Mouse (Mus musculus) common myeloid progenitor, adult 5-6 weeks (primary cell): ENCODE measurements around the gene Nabp1. TPM values are rescaled to one million over a fixed set of nuclear protein-coding genes. Genes with fewer than 3 reads are reported as not detected.

ENCODE experiments used
- ATAC-seq: replicated peaks from 2 replicates; pipeline ENCODE4 v1.8.0; 2016; ENCODE audit warnings: low read depth, mild to moderate bottlenecking, moderate TSS enrichment, inconsistent platforms; ENCODE audit not compliant: poor library complexity, severe bottlenecking
- total RNA-seq: library from RNA; stranded (forward); fragments of 200-1000, 187-1606 nt; gene quantifications from 2 replicates; pipeline ENCODE4 v1.2.3, GENCODE M21; 2017

The Nabp1 gene
- 53.3 and 57.7 TPM in 2 replicates for total RNA-seq

DNA sequence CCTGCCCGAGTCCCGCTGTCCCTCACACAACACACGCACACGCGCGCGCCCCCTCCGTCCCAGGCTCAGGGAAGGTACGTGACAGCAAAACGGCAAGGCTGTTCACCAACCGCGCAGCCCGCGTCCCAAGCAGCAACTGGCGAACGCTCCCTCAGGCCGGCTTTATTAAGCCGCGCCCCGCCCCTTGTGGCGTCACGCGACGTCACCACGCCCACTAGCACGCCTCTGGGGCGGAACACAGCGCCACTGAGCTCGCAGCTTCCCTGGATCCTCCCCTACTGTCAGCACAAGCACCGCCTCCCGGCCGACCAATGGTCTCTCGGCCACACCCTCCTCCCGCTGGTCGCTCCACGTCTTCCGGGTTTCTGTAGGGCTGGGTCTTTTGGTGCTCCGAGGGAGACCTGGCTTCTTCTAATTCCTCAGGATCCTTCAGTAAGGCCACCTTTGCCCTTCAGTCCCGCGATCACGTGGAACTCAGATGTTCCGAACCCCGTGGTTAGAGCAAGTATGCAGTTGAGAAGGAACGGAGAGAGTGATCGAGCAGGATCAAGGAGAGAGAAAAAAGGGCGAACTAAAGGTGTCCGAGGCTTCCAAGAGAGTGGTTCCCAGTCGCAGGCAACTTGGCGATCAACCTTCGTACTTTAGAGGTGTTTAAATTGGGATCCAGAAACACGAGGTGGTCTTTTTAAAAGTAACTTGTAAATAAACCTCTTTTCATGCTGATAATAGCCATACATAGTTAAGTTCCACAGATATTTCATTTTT is at the start of gene Nabp1:
Gene Nabp1 (minus strand): TSS at position 164 of the 765 bp plus-strand sequence.
- peak; percentile 88 for ATAC-seq

DNA sequence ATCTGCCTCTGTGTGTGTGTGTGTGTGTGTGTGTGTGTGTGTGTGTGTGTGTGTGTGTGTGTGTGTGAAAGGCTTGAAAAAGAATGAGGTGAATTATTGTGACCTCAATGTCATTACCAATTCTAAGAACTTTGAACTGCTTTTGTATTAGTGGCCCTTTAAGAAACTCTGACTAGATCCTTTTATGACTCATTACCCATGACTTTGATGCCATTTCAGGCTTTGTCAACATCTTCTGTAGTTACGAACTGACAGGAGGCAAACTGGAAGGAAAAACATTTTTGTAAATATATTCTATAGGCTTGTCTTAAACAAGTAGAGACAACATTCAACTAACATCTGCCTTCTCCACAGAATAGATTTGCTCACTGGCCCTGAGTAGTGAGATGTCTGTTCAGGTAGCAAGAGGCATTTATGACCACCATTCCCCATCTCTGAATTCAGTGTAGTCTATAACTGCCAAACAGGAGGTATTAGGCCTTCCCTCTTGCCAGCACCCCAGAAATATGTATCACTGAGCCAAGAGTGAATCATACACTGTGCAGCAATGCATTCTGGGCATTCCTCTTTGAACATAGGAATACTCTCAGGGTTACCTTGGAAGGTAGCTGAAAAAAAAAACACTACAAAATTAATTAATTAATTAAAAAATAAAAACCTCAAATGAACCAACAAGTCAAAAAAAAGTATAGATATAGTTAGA is 47.5 kb upstream of the Nabp1 start:
- no peak for ATAC-seq

DNA sequence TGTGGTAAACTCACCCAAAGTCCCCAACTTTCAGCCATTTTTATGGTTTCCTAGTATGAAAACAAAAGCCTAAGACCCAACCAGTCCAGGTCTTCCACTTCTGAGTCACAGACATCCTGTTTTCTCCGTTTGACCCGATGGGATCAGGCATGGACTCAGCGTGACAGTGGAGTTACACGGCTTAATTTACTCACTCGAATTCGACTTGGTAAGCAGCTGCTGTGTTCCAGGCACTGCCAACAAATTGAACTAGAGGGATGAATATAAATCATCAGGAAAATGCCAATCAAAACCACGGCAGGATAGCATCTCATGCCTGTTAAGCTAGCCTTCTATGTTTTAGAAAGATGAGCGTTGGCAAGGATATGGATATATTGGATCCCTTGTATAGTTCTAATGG is 43.4 kb upstream of the Nabp1 start:
- ATAC-seq: no peak

DNA sequence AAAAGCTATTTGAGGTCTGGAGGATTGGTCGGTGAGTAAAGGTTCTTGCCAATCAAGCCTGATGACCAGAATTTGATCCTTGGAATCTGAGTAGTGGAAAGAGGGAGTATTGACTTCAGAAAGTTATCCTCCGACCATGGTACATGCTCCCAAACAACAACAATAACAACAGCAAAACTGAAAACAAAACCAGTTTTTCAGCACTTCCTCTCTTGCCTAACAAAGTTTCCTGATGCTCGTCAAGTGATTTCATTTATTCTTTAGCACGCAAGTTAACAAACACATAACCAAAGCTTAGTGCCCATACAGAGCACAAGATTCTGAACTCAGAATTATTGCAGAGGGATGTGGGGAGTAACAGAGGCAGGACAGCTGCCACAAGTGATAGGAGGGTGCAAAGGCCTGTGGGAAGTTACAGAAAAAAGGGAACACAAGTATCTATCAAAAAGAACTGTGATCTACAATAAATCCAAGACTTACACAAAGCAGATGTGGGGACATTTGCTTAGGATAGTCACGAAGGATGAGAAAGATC is 42.1 kb upstream of the Nabp1 start:
- peak; percentile 58 for ATAC-seq

DNA sequence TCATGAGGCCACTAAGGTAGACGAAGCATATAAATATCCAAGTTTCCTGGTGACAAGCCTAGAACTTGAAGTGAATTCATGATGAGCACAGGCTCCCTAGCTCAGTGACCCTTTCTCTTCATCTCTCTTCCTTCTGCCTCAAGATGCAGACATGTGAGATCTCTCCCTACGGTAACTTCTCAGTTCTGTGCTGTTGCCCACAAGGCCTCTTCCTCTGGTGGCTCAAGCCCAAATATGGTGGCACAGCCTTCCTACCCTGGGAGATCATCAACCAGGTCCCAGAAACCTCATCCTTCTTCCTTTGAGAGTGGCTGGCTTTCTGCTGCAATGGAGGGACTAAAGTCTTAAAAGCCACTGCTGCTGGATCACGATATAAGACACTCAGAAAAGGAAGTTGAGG is 40.9 kb upstream of the Nabp1 start:
- ATAC-seq: peak; percentile 53; the same call in 1 of the 2 replicates

DNA sequence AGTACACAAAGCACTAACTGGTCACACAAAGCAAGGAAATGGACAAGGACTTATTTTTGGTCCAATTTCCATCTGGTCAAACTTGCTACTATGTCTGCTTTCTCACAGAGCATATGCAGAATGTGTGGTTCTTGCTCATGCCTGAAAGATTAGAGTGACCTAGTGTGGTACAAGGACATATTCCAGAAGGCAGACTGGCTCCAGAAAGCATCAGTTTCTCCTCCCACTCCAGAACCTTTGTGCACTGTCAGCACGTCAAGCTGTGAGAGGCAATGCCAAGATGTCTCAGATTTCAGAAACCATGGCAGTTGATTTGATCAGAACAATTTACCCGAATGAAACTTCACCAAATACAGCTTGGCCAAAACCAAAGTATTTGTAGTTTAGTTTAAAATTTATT is 37.4 kb upstream of the Nabp1 start:
- ATAC-seq: no peak

DNA sequence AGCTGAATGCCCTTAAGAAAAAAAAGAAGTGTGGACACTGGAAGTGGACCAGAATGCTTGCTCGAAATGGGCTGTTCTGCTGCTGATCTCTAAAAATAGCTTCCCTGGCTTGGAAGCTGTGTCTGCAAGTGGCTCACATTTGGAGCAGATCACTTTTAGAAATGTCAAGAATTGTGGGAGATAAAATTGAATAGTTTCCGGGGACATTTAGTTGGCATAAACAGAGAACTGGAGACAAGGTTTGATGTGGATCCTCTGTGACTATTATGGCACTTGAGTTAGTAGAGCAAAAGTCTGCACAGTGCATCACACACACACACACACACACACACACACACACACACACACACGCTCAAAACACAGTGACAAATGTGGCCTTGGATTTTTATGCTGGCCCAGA is 36.8 kb upstream of the Nabp1 start:
- no peak for ATAC-seq

DNA sequence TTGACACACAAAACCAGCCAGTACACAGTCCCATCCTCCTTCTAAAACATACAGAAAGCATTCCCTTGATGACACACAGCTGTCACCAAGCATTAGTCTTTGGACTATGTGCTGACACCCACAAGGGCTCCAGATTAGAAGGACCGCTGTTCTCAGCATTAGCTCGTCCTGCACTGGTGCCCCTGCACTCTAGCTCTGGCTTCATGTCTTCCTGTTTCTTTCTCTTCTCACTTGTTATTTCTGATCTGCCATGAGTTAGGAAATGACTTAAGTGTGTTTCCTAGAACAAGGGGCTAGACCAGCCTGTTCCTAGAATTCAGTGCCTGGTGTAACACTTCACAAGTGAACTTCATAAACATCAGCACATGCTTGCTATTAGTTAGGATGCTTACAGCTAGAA is 36.2 kb upstream of the Nabp1 start:
- no peak for ATAC-seq

DNA sequence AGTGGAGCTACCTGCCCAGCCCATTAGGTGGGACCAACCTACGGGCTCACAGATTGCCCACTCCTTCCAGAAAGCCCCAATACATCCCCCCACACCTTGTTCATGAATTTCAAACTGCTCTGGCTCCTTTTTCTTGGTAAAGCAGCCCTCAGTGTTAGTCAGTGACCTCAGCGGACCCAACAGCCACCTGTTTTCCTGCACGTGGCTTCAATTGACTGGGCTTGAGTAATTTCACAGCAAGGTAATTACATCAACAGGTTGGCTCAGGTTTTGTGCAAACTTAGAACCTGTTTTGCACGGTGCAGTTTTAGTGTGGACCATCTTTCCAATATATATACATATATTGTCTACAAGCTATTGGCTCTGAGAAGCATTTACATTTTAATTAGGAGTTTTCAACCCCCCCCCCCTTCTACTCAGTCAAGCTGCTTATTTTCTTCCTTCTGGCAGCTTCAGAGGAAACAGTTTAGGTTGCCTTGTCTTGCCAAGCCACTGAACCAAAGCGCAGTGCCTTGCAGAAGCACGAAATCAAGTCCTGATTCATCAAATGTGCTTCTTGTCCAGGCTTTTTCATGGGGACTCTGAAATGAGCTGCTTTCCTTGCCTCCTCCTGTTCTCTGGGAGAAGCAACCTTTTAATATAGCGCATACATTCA is 35.0 kb upstream of the Nabp1 start:
- no peak for ATAC-seq

DNA sequence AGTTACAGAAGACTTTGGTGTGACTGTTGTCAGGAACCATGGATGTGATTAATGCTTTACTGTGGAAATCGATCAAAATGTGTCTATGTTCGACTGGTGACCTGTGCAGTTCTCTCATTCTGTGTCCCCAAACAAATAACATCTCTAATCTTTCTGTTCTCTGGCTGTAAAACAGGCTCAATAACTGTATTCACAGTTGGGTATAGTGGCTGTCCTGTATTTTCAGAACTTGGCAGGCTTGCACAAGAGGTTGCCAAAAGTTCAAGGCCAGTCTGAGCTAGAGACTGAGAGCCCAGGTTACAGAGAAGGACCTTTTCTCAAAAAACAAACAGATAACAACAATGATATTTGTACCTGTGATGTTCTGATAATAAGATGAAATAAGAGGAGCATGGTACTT is 34.1 kb upstream of the Nabp1 start:
- no peak for ATAC-seq

DNA sequence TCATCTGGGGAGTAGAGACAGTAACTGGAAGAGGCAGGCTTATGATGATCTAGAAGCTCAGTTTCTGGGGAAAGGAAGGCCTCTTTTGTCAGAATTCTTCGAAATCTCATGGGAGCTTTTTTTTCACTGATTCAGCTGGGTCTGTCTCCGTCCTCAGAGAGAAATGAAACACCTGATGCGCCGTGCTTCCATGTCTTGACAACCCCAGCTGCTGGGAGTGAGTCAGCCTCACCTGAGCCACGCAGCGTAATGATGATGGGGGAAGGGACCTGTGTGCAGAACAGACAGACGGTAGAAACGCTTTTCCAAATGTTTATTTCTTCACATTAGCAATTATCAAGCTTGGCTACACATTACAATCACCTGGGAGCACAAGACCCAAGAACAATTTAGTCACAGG is 31.6 kb upstream of the Nabp1 start:
- no peak for ATAC-seq

DNA sequence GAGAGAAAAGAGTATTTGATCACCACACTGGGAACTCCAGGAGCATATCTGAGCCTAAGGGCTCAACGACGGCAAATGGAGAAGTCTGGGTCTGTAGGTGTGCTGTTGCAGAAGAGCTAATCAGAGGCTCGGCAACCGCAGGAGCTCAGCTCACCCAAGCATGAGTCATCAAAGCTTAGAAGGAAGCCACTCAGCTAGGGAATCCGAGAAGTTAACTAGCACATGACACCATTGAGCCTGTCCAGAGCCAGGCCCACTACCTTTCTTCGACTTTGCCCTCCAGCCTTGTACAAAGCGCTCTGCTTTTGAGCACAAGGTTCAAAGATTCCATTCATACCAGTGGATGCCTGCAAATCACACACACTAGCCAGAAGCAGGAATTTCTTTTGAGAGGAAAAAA is 30.9 kb upstream of the Nabp1 start:
- peak; percentile 100 for ATAC-seq

DNA sequence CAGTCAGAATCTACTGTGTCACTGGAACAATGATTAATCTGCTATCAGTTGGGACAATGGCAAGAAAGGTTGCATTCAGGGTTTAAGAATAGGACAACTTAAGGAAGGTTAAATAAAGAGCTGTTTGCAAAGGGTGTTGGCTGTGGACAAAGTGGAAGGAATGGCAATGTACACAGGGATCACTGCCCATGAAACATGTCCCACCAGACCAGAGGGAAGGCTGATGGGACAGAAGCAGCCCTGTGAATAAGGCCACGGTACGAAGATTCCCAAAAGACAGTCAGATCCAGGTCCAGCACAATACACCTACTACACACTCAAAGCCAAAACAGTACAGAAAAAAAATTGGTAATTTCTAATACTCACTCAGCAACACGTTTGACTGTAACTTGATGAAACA is 30.3 kb upstream of the Nabp1 start:
- ATAC-seq: no peak

DNA sequence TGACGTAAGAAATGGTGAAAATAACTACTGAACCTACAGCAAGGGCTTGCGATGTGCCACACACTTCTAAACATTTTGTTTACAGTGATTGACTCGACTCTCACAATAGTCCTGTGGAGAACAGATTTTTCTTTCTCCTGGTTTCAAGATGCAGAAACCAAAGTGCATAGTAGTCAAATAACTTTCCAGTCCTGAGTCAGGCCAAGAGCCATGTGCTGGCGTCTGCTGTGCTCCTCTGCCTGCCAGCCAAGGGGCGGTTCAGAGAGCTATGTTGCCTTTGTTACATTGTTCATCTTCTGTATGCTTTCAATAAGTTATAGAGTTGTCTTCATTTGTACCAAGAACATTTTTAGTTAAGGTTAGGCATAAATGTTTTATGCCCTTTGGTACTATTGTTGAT is 29.2 kb upstream of the Nabp1 start:
- no peak for ATAC-seq

DNA sequence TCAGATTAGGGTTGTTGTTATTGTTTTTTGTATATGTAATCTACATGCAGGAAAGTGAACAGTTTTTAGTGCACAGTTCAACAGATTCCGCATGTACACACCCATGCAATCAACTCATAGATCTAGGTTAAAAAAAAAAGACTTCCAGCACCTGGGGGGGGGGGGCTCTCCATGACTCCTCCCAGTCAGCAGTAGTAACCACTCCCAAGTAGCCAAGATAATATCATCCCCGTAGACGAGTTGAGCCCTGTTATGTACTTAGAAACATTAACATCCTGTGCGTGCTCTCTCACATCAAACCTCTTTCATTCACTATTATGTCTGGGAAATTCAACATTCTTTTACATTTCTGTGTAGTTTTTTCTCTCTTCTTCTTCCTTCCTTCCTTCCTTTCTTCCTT is 28.0 kb upstream of the Nabp1 start:
- ATAC-seq: no peak

DNA sequence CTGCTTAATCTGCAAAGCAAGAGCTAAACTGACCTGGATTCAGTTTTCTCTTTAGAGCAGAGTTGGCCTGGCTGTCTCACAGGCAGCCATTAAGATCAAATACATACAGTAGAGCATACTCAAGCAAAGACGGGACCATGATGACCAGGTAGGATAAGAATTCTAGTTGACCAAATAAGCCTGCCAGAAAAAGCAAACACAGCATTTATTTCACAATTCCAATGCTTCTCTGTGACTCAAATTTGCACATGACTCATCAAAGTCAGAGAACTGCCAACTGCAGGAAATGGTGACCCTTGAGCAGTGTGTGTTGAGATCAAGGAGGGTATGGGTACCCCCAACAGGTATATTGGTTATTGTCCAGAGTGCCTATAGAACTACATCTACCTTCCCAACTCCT is 27.4 kb upstream of the Nabp1 start:
- ATAC-seq: no peak

DNA sequence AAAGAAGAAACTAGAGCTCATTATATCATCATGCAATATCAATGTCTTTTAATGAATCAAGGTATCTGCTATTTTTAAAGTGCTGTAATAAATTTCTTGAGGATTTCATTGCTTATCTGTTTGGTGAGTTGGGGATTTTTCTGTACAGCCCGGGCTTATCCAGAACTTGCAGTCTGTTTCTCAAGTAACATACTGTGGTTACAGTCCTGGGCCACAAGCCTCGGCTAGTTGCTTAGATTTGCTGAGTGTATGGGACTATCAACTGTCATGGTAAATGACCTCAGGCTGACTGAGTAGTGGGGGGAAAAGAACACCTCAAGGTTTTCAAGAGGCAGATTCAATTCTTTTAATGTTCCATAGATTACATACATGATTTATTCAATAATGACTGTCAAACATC is 24.8 kb upstream of the Nabp1 start:
- peak; percentile 55 for ATAC-seq

DNA sequence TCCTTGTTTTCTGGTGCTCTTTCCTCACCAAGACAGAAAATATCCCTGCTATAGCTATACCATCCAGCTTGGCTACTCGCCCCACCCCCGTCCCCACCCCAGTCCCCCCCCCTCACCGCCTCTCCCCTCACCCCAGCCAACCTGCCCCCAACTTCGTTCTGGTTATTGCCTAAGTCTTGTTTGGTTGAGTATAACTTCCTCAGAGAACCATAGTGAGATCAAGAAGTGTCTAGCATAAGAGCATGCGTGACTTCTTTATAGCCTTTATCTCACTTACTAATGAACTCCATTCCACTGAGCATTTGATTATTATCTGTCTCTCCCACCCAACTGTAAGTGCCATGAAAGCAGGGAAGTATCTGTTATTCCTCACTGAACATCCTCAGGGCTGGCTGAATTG is 24.1 kb upstream of the Nabp1 start:
- ATAC-seq: peak; percentile 51

DNA sequence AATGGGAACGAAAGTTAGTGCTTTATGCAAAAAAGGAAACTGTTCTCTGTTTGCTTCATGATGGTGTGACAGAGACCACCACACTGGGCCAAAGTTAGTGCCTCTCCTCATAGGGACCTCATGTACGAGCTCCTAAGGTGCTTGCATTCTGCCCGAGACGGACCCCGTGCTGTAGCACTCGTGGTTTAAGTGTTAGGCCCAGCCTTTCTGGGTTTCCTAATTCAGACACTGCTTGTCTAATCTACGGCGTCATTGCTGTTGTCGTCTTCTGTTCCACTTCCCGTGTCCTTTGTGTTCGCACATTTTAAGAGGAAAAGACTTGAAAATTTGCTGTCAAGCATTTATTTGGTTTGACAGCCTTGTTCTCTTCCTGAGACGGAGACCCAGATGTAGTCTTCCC is 23.0 kb upstream of the Nabp1 start:
- ATAC-seq: no peak; the same call in 1 of the 2 replicates

DNA sequence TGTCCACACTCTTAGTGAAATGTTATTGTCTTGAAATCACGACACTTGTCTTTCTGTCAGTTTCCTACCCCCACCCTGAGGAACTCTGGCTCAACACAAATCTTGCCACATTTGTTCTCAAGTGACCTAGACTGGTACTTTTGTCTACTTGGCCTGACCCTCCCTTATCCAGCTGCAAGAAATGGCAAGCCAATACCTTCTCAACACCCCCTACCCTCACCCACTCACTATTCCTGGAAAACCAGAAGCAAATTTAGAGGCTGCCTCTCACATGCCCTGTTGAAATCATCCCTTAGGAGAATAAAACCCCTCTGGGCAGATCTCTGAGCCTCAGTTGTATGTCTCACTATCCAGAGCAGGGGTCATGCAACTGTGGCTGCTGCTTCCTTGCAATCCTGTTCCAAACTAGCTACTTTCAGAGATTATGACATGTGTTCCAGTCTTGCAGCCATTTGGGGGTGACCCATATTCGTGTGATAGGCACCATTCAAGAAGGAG is 20.4 kb upstream of the Nabp1 start:
- ATAC-seq: no peak

DNA sequence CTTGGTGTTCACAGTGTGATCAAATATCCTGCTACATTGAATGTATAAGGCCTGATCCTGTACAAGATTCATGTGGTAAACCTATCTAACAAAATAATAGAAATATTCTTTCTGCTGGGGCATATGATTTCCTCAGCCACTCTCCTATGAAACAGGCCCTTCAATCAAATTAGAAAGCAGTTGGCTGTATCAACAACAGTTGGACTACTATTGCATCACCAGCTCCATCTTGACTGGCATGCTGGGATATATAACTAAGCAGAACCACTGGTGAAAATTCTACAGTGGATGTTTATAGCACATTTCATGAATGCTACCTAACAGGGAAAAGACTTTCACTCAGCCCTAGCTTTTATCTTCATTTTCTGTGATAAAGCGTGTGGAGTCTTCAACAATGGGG is 17.9 kb upstream of the Nabp1 start:
- no peak for ATAC-seq
